Mouse (Mus musculus) CD4-positive, CD25-positive, alpha-beta regulatory T cell, adult 4 months (primary cell): ENCODE data around the gene H2al1c. TPM values are rescaled to one million over a fixed set of nuclear protein-coding genes. Genes with fewer than 3 reads are reported as not detected.

Experiments
- polyA plus RNA-seq, 2 experiments: library from polyadenylated mRNA; unstranded; fragments of 100-300 nt; shearing (Covaris generic); gene quantifications; one replicate each; pipeline ENCODE4 v1.2.1; 2017

Gene H2al1c
- polyA plus RNA-seq, 2 experiments from 2014 or later = not detected

Other genes with a start within 250 kb of the H2al1c start
- gene H2al1a, start 6.4 kb upstream of the H2al1c start, polyA plus RNA-seq = not detected
- gene H2al1b, start 3.2 kb upstream of the H2al1c start, polyA plus RNA-seq = not detected
- gene H2al1d, start 3.2 kb downstream of the H2al1c start, polyA plus RNA-seq = not detected
- gene H2al1e, start 6.3 kb downstream of the H2al1c start, polyA plus RNA-seq = not detected
- not detected for gene H2al1f, start 9.5 kb downstream of the H2al1c start, polyA plus RNA-seq
- not detected for gene H2al1g, start 12.6 kb downstream of the H2al1c start, polyA plus RNA-seq
- not detected for gene H2al1h, start 15.8 kb downstream of the H2al1c start, polyA plus RNA-seq
- not detected for gene H2al1i, start 19.0 kb downstream of the H2al1c start, polyA plus RNA-seq
- not detected for gene H2al1j, start 22.2 kb downstream of the H2al1c start, polyA plus RNA-seq